Mouse (Mus musculus) heart, postnatal 0 days (tissue): ENCODE measurements around the gene Wdr34. TPM values are rescaled to one million over a fixed set of nuclear protein-coding genes. Genes with fewer than 3 reads are reported as not detected.

Experiments
- ATAC-seq: fragments of 200-750 bp; cut with Nextera tagmentation; 2 replicates; pipeline ENCODE4 v1.8.0; 2017; ENCODE audit warnings: low read depth, moderate number of reproducible peaks, moderate library complexity; ENCODE audit not compliant: insufficient read depth
- DNase-seq: peaks from one replicate; pipeline ENCODE4 v3.0.0-alpha.2; 2016; ENCODE audit warnings: low spot score
- H3K27ac ChIP-seq: fragments of 300-500 bp; sonication (generic); 2 replicates; pipeline ENCODE4 v1.5.1; 2014; ENCODE audit warnings: low read depth, mild to moderate bottlenecking
- H3K27me3 ChIP-seq: fragments of 300-500 bp; sonication (generic); 2 replicates; pipeline ENCODE4 v1.6.1; 2014; ENCODE audit warnings: low read length, mixed read lengths; ENCODE audit not compliant: control insufficient read depth, insufficient read depth
- H3K36me3 ChIP-seq: fragments of 300-500 bp; sonication (generic); replicated peaks from 2 replicates; pipeline ENCODE4 v1.6.1; 2014; ENCODE audit warnings: low read length, mixed read lengths; ENCODE audit not compliant: control insufficient read depth, insufficient read depth
- H3K4me1 ChIP-seq: fragments of 300-500 bp; sonication (generic); 2 replicates; pipeline ENCODE4 v1.6.1; 2014; ENCODE audit warnings: antibody characterized with exemption; ENCODE audit not compliant: control insufficient read depth, insufficient read depth
- H3K4me2 ChIP-seq: fragments of 300-500 bp; sonication (generic); 2 replicates; pipeline ENCODE4 v1.6.1; 2014; ENCODE audit warnings: low read depth, mild to moderate bottlenecking, low read length, moderate library complexity
- H3K4me3 ChIP-seq: fragments of 300-500 bp; sonication (generic); 2 replicates; pipeline ENCODE4 v1.5.1; 2014; ENCODE audit warnings: low read depth, low read length
- H3K9ac ChIP-seq: fragments of 300-500 bp; sonication (generic); replicated peaks from 2 replicates; pipeline ENCODE4 v1.6.1; 2014; ENCODE audit warnings: low read depth, low read length, mixed read lengths
- H3K9me3 ChIP-seq: fragments of 300-500 bp; sonication (generic); replicated peaks from 2 replicates; pipeline ENCODE4 v1.6.1; 2016; ENCODE audit warnings: low read length; ENCODE audit not compliant: control insufficient read depth
- CTCF ChIP-seq: IDR thresholded peaks from 2 replicates; pipeline ENCODE4 v1.5.1; 2016; ENCODE audit warnings: antibody characterized with exemption, control low read depth, low read depth
- EP300 ChIP-seq: IDR thresholded peaks from 2 replicates; pipeline ENCODE4 v1.6.1; 2016; ENCODE audit warnings: antibody characterized with exemption, low read depth
- WGBS: fragments of 180-500 bp; shearing (Covaris S2); extraction: QIAGEN DNeasy Blood & Tissue Kit; methylation state at CpG from one replicate; pipeline ENCODE4 v1.1.7; 2014; 5-methylcytosine and 5-hydroxymethylcytosine counted together
- polyA plus RNA-seq: library from polyadenylated mRNA; unstranded; fragments of >200 nt; fragmentation: Nextera tagmentation; extraction: Ambion mirVana; gene quantifications from 2 replicates; pipeline ENCODE4 v1.2.1, GENCODE M21; 2015
- total RNA-seq: library from RNA; depleted of rRNA; stranded (reverse); fragments of >200 nt; gene quantifications from 2 replicates; pipeline ENCODE4 v1.2.3, GENCODE M21; 2014; ENCODE audit warnings: low replicate concordance

Wdr34 gene
- total and polyA plus RNA-seq, 2 experiments from 2014 or later = 17.3 to 30.1 TPM

DNA sequence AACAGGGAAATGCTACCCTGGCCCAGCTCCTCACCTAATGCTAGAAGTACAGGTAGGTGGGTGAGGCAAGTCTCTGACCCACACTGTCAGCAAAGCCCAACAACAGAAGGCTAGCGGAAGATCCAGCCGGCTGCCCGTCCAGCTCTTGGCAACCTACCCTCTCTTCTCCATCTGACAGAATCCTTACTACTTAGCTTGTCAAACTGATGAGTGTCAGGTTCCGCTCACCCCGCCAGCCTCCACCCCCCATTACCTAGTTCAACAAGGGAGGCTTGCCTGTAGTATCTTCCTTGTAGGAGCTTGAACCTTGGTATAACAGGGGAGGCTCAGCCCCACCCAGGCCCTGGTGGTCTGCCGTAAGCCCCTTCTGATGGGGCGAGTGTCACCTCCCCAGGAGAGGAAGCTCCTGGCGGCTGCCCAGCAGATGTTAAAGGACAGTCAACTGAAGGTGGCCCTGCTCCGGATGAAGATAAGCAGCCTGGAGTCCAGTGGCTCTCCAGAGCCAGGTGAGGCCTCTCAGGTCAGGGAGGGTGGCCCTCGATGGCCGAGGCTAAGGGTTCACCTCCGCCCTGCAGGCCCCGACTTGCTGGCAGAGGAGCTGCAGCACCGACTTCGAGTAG lies 31.6 kb upstream of the Wdr34 start:
- no peak overlapping the region for H3K4me2 ChIP-seq
- no peak overlapping the region for H3K9ac ChIP-seq

DNA sequence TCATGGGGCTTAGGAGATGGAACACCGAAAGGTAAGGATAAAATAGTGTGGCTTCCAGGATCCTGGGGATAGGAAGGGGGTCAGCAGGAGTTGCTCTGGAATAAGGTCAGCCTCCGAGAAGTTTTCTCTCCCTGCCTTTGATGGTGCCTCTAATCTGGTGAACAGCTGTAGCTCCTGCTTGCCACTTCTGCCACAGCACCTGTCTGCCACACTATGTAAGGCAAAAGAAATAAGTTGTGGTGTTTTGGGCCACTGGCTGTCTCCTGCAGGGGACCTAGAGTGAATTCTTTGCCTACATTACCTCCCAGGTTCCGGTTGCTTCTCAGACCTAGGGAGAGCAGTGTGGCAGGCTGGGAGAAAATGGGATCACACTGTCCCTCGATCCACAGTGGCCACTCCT lies 30.1 kb upstream of the Wdr34 start:
- no peak for DNase-seq
- 64% methylated on average over 4 of the region's 4 CpGs for WGBS
- H3K36me3 ChIP-seq = no peaks in the 10 kb centered on the region
- H3K9me3 ChIP-seq = no peaks in the 10 kb centered on the region
- no peak for ATAC-seq
- H3K27me3 ChIP-seq = no peaks in the 10 kb centered on the region
- peak overlapping the region; percentile 70 for H3K27ac ChIP-seq
- TF ChIP-seq EP300 = no peak
- TF ChIP-seq CTCF = no peak
- H3K4me2 ChIP-seq = peak overlapping the region; percentile 79
- 0 out of 2 replicates have a peak, but pooled peaks cover 3% of the 10 kb centered on the region for H3K4me1 ChIP-seq
- H3K9ac ChIP-seq = peak overlapping the region; percentile 42
- no peak overlapping the region for H3K4me3 ChIP-seq

More for the DNA sequence above, 31.6 kb upstream of the Wdr34 start:
- 0 out of 2 replicates have a peak, but pooled peaks cover 3% of the 10 kb centered on the region for H3K4me1 ChIP-seq
- H3K4me3 ChIP-seq = no peak overlapping the region
- H3K36me3 ChIP-seq = no peaks in the 10 kb centered on the region
- H3K9me3 ChIP-seq = no peaks in the 10 kb centered on the region
- H3K27ac ChIP-seq = no peak overlapping the region
- ATAC-seq = no peak
- TF ChIP-seq EP300 (no peak), CTCF (no peak)
- 79% methylated on average over 15 of the region's 15 CpGs for WGBS
- H3K27me3 ChIP-seq = no peaks in the 10 kb centered on the region
- no peak for DNase-seq

DNA sequence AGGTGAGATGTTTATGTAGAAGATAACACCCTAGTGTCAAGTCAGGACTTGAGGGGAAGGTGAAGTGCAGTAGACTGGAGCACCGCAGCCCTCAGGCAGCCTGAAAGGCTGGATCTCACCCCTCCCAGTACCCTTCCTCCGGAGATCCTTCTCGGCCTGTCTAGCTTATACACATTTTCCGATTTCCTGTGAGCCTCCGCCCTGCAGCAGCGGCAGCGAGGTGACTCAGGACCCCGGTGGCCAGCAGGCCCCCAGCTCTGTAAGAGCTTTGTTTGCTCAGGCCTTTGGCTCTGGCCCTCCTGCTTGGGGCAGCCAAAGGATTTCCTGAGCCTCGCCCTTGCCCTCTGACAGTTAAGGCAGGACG lies 29.6 kb upstream of the Wdr34 start:
- Histone ChIP-seq H3K27me3 (no peaks in the 10 kb centered on the region), H3K4me3 (peak overlapping the region; percentile 52), H3K4me2 (peak overlapping the region; percentile 79), H3K9me3 (no peaks in the 10 kb centered on the region), H3K9ac (peak overlapping the region; percentile 42; the same call in 1 of the 2 replicates), H3K4me1 (0 out of 2 replicates have a peak, but pooled peaks cover 3% of the 10 kb centered on the region), H3K27ac (peak overlapping the region; percentile 70), H3K36me3 (0 out of 2 replicates have a peak, but pooled peaks cover under 1% of the 10 kb centered on the region)
- WGBS = 21% methylated on average over 10 of the region's 10 CpGs
- ATAC-seq (peak; percentile 51), DNase-seq (peak; percentile 56)
- no peak for TF ChIP-seq EP300
- TF ChIP-seq CTCF = no peak

DNA sequence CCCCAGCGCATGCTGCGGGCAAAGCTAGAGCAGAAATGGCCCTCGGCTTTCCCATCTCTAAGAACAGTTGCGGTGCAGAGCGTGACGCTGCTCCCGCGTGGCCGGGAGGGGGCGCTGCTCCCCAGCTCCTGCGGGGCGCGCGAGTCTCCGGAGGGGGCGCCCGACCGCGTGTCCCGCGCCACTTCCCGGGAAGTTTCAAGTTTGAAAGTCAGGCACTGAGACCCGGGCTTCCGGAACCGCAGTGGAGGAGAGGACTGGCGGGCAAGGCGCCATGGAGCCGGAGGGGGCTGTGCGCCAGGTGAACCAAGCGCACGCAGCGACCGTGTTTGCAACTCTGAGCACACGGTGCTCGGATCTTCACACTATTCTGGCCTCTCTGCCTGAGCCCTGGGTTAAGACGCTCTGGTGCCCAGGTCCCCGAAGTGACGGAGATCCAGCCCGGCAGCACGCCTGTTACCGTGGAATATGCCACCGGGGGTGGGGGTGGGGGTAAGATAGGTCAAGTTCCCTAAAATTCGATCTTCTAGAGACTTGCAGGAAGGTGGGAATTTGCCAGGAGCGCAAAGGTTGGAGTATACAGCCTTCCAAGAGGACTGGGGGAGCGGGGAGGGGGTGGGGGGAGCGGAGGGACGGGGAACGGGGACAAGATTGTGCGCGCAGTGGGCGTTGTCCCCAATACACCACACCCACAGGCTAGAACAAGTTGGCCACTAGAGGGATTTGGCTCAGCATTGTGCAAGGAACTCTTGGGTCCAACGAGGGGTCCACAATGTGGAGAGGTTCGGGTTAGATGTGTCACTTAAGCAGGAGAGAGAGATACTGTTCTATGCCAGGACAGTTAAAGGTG lies 29.0 kb upstream of the Wdr34 start, which contains the start of gene Pkn3:
TSS of gene Pkn3 (plus strand) at position 183 of the 847 bp plus-strand sequence.
- TF ChIP-seq CTCF = peak; percentile 98
- TF ChIP-seq EP300 = no peak
- DNase-seq (peak; percentile 87), ATAC-seq (peak; percentile 81)
- Histone ChIP-seq H3K27ac (peak within 1 kb of the TSS; percentile 70), H3K36me3 (peaks cover 6% of the 10 kb centered on the region; the same call in 1 of the 2 replicates), H3K9me3 (no peaks in the 10 kb centered on the region), H3K4me1 (0 out of 2 replicates have a peak, but pooled peaks cover 3% of the 10 kb centered on the region), H3K27me3 (no peaks in the 10 kb centered on the region), H3K4me2 (peak within 1 kb of the TSS; percentile 79), H3K9ac (peak within 1 kb of the TSS; percentile 42), H3K4me3 (peak within 1 kb of the TSS; percentile 52)
- WGBS = under 1% methylated on average over 53 of the region's 53 CpGs

DNA sequence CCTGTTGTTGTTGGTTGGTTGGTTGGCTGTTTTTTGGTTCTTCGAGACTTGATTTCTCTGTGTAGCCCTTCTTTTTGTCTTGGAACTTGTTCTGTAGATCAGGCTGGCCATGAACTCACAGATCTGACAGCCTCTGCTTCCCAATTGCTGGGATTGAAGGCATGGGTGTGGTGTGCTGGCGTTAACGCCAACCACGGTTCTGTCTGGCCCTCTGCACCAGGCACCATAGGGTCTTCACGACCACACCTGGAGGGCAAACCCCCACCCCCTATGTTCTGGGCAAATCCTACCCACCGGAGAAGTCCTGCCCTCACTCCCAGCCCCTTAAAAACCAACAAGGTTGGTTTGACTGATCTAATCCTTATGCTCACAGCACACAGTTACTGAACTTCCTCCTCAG lies 28.3 kb upstream of the Wdr34 start:
- H3K27me3 ChIP-seq = no peaks in the 10 kb centered on the region
- peak overlapping the region; percentile 21; the same call in 1 of the 2 replicates for H3K27ac ChIP-seq
- DNase-seq (no peak), ATAC-seq (peak; percentile 2; the same call in 1 of the 2 replicates)
- peaks cover 11% of the 10 kb centered on the region for H3K36me3 ChIP-seq
- H3K4me1 ChIP-seq = 0 out of 2 replicates have a peak, but pooled peaks cover 3% of the 10 kb centered on the region
- TF ChIP-seq EP300 (no peak), CTCF (no peak)
- H3K9me3 ChIP-seq = no peaks in the 10 kb centered on the region
- 65% methylated on average over 6 of the region's 6 CpGs for WGBS
- peak overlapping the region; percentile 79 for H3K4me2 ChIP-seq
- H3K9ac ChIP-seq = no peak overlapping the region
- H3K4me3 ChIP-seq = no peak overlapping the region
